Mouse (Mus musculus): ENCODE results near the gene Nr1i2. TPM values are rescaled to one million over a fixed set of nuclear protein-coding genes. Genes with fewer than 3 reads are reported as not detected.

The Nr1i2 gene
- polyA plus RNA-seq, 1 experiment from 2014 or later, result 0.26 TPM

DNA sequence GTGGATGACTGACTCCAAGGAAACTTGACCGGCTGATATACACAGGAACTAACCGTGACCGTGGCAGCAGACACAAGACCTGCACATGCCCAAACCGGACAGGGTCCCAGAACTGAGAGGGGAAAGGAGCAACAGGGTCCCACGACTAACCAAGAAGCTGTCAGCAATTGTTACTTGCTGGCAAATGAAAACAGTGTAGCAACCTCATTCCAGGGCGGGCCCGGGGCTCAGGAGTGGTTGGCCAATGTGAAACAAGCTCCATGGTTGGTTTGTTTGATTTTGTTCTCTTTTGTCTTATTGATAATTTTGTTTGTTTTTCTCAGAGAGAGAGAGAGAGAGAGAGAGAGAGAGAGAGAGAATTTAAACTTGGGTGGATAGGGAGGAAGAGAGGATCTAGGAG lies 13.7 kb downstream of the Nr1i2 start:
- H3K9ac ChIP-seq (ENCODE audit: low read depth, low read length), result no peak overlapping the region
- DNase-seq (ENCODE audit: low spot score), result no peak
- no peak overlapping the region for H3K27ac ChIP-seq
- H3K9me3 ChIP-seq (replicated peaks; ENCODE audit: low read length), result 0 out of 2 replicates have a peak, but pooled peaks cover 5% of the 10 kb centered on the region
- ATAC-seq (replicated peaks; ENCODE audit: low FRiP score, low read depth), result no peak
- H3K4me1 ChIP-seq (replicated peaks; ENCODE audit: insufficient read depth, low read length), result no peaks in the 10 kb centered on the region
- H3K27me3 ChIP-seq (ENCODE audit: insufficient read depth, low read length), result no peaks in the 10 kb centered on the region
- WGBS, result 75% methylated on average over 7 of the region's 7 CpGs
- TF ChIP-seq CTCF (IDR thresholded peaks at IDR 0.05; ENCODE audit: low read depth), result no peak
- no peaks in the 10 kb centered on the region for H3K36me3 ChIP-seq (ENCODE audit: insufficient read depth, low read length)
- H3K4me2 ChIP-seq (ENCODE audit: low read length), result no peak overlapping the region
- no peak overlapping the region for H3K4me3 ChIP-seq (replicated peaks; ENCODE audit: low read depth, low read length)

DNA sequence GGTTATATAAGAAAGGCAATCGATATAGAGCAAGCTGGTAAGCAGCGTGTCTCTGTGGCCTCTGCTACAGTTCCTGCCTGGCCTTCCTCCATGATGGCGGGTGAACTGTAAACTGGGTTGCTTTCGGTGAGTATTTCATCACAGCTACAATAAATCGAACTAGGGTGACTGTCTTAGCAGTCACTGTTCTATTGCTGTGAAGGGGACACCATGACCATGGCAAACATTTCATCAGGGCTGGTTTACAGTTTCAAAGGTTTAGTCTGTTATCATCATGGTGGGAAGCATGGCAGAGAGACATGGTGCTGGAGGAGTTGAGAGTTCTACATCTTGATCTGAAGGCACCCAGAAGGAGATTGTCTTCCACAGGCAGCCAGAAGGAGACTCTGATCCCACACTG lies 14.8 kb downstream of the Nr1i2 start:
- no peaks in the 10 kb centered on the region for H3K36me3 ChIP-seq (ENCODE audit: insufficient read depth, low read length)
- H3K4me3 ChIP-seq (replicated peaks; ENCODE audit: low read depth, low read length), result no peak overlapping the region
- no peaks in the 10 kb centered on the region for H3K27me3 ChIP-seq (ENCODE audit: insufficient read depth, low read length)
- no peak overlapping the region for H3K27ac ChIP-seq
- 0 out of 2 replicates have a peak, but pooled peaks cover 5% of the 10 kb centered on the region for H3K9me3 ChIP-seq (replicated peaks; ENCODE audit: low read length)
- ATAC-seq (replicated peaks; ENCODE audit: low FRiP score, low read depth), result no peak
- H3K4me2 ChIP-seq (ENCODE audit: low read length), result no peak overlapping the region
- no peak overlapping the region for H3K9ac ChIP-seq (ENCODE audit: low read depth, low read length)
- no peak for DNase-seq (ENCODE audit: low spot score)
- 90% methylated on average over 5 of the region's 5 CpGs for WGBS
- no peaks in the 10 kb centered on the region for H3K4me1 ChIP-seq (replicated peaks; ENCODE audit: insufficient read depth, low read length)
- no peak for TF ChIP-seq CTCF (IDR thresholded peaks at IDR 0.05; ENCODE audit: low read depth)

GRCm38 (mm10) chr16:38274737-38275136 lies 19.9 kb downstream of the Nr1i2 start:
- 44% methylated on average over 2 of the region's 2 CpGs for WGBS
- no peaks in the 10 kb centered on the region for H3K4me1 ChIP-seq (replicated peaks; ENCODE audit: insufficient read depth, low read length)
- no peaks in the 10 kb centered on the region for H3K27me3 ChIP-seq (ENCODE audit: insufficient read depth, low read length)
- H3K9ac ChIP-seq (ENCODE audit: low read depth, low read length), result no peak overlapping the region
- H3K36me3 ChIP-seq (ENCODE audit: insufficient read depth, low read length), result no peaks in the 10 kb centered on the region
- no peak overlapping the region for H3K4me3 ChIP-seq (replicated peaks; ENCODE audit: low read depth, low read length)
- TF ChIP-seq CTCF (IDR thresholded peaks at IDR 0.05; ENCODE audit: low read depth), result no peak
- no peak overlapping the region for H3K27ac ChIP-seq
- DNase-seq (ENCODE audit: low spot score), result peak; percentile 71
- ATAC-seq (replicated peaks; ENCODE audit: low FRiP score, low read depth), result no peak
- no peak overlapping the region for H3K4me2 ChIP-seq (ENCODE audit: low read length)
- 0 out of 2 replicates have a peak, but pooled peaks cover 5% of the 10 kb centered on the region for H3K9me3 ChIP-seq (replicated peaks; ENCODE audit: low read length)

- H3K36me3 ChIP-seq (ENCODE audit: insufficient read depth, low read length), result no peaks in the 10 kb centered on the region
- H3K4me3 ChIP-seq (replicated peaks; ENCODE audit: low read depth, low read length), result no peak overlapping the region
- no peak for ATAC-seq (replicated peaks; ENCODE audit: low FRiP score, low read depth)
- no peaks in the 10 kb centered on the region for H3K4me1 ChIP-seq (replicated peaks; ENCODE audit: insufficient read depth, low read length)
- no peak for TF ChIP-seq CTCF (IDR thresholded peaks at IDR 0.05; ENCODE audit: low read depth)
- no peak for DNase-seq (ENCODE audit: low spot score)
- H3K27ac ChIP-seq, result no peak overlapping the region
- H3K9me3 ChIP-seq (replicated peaks; ENCODE audit: low read length), result 0 out of 2 replicates have a peak, but pooled peaks cover 3% of the 10 kb centered on the region
- no peaks in the 10 kb centered on the region for H3K27me3 ChIP-seq (ENCODE audit: insufficient read depth, low read length)
- H3K4me2 ChIP-seq (ENCODE audit: low read length), result no peak overlapping the region
- WGBS, result 60% methylated on average over 5 of the region's 5 CpGs
- H3K9ac ChIP-seq (ENCODE audit: low read depth, low read length), result no peak overlapping the region
Observed at GRCm38 (mm10) chr16:38272483-38272882, 22.1 kb downstream of the Nr1i2 start.

GRCm38 (mm10) chr16:38271601-38272000 lies 23.0 kb downstream of the Nr1i2 start:
- no peaks in the 10 kb centered on the region for H3K9me3 ChIP-seq (replicated peaks; ENCODE audit: low read length)
- no peaks in the 10 kb centered on the region for H3K4me1 ChIP-seq (replicated peaks; ENCODE audit: insufficient read depth, low read length)
- no peaks in the 10 kb centered on the region for H3K27me3 ChIP-seq (ENCODE audit: insufficient read depth, low read length)
- TF ChIP-seq CTCF (IDR thresholded peaks at IDR 0.05; ENCODE audit: low read depth), result no peak
- no peaks in the 10 kb centered on the region for H3K36me3 ChIP-seq (ENCODE audit: insufficient read depth, low read length)
- H3K27ac ChIP-seq, result no peak overlapping the region
- H3K9ac ChIP-seq (ENCODE audit: low read depth, low read length), result no peak overlapping the region
- H3K4me3 ChIP-seq (replicated peaks; ENCODE audit: low read depth, low read length), result no peak overlapping the region
- WGBS, result 29% methylated on average over 3 of the region's 3 CpGs
- DNase-seq (ENCODE audit: low spot score) (no peak), ATAC-seq (replicated peaks; ENCODE audit: low FRiP score, low read depth) (no peak)
- no peak overlapping the region for H3K4me2 ChIP-seq (ENCODE audit: low read length)

DNA sequence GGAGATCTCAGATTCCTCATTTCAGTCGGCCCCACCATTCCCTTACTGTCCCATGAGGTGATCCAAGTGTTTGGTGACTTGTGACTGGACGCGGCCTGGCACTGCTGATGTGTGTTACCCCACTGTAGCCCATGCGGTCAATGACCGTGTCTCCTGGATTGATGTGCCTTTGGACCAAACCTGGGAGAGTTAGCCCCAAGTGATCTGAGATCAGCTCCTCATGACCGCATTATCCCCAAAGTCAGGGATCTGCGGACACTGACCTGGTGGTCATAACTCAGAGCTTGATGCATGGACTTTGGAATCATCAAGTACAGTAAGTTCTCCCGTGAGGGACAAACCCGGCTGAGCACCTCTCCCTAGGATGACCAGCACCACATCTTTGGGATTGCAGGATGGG lies 38.7 kb downstream of the Nr1i2 start:
- no peaks in the 10 kb centered on the region for H3K9me3 ChIP-seq (replicated peaks; ENCODE audit: low read length)
- WGBS, result 89% methylated on average over 9 of the region's 9 CpGs
- H3K9ac ChIP-seq (ENCODE audit: low read depth, low read length), result no peak overlapping the region
- no peak for DNase-seq (ENCODE audit: low spot score)
- no peak overlapping the region for H3K27ac ChIP-seq
- no peaks in the 10 kb centered on the region for H3K36me3 ChIP-seq (ENCODE audit: insufficient read depth, low read length)
- H3K4me1 ChIP-seq (replicated peaks; ENCODE audit: insufficient read depth, low read length), result no peaks in the 10 kb centered on the region
- no peaks in the 10 kb centered on the region for H3K27me3 ChIP-seq (ENCODE audit: insufficient read depth, low read length)
- H3K4me3 ChIP-seq (replicated peaks; ENCODE audit: low read depth, low read length), result no peak overlapping the region
- no peak overlapping the region for H3K4me2 ChIP-seq (ENCODE audit: low read length)
- ATAC-seq (replicated peaks; ENCODE audit: low FRiP score, low read depth), result no peak
- no peak for TF ChIP-seq CTCF (IDR thresholded peaks at IDR 0.05; ENCODE audit: low read depth)

GRCm38 (mm10) chr16:38255107-38255506 lies 39.5 kb downstream of the Nr1i2 start:
- no peak overlapping the region for H3K4me2 ChIP-seq (ENCODE audit: low read length)
- no peaks in the 10 kb centered on the region for H3K36me3 ChIP-seq (ENCODE audit: insufficient read depth, low read length)
- WGBS, result 76% methylated on average over 4 of the region's 4 CpGs
- TF ChIP-seq CTCF (IDR thresholded peaks at IDR 0.05; ENCODE audit: low read depth), result peak; percentile 44; the same call in 1 of the 2 replicates
- no peaks in the 10 kb centered on the region for H3K27me3 ChIP-seq (ENCODE audit: insufficient read depth, low read length)
- no peaks in the 10 kb centered on the region for H3K4me1 ChIP-seq (replicated peaks; ENCODE audit: insufficient read depth, low read length)
- no peaks in the 10 kb centered on the region for H3K9me3 ChIP-seq (replicated peaks; ENCODE audit: low read length)
- H3K27ac ChIP-seq, result no peak overlapping the region
- no peak for DNase-seq (ENCODE audit: low spot score)
- ATAC-seq (replicated peaks; ENCODE audit: low FRiP score, low read depth), result no peak
- H3K4me3 ChIP-seq (replicated peaks; ENCODE audit: low read depth, low read length), result no peak overlapping the region
- H3K9ac ChIP-seq (ENCODE audit: low read depth, low read length), result no peak overlapping the region
